8 mouse cellular contexts compared by ENCODE assay signal in the genomic region with DNA sequence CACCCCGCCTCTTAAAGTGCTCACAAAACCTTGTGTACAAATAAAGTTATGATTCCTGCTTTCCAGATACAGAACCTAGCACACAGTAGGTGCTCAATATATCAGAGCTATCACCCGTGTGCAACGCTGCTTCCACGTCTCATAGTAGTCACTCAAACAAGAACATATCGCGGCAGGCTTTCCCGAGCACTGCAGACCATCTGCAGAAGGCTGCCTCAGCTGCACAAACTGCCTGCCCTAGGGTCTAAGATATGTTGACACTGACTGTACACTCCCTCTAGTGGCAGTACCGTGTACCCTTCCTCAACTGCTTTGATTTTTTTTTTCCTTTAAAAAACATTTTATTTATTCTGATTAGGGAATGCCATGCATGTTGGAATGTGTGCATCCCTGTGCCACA. TPM values are rescaled to one million over a fixed set of nuclear protein-coding genes. Genes with fewer than 3 reads are reported as not detected.
DNase-seq lines count a peak whose midpoint lies in the region; ATAC-seq lines count a peak whose summit lies in the region.

No protein-coding gene starts in this region.

- ATAC-seq in erythroblast, adult 5-6 weeks (replicated peaks; ENCODE audit: low FRiP score, poor library complexity, severe bottlenecking) = no peak

- peak; percentile 56 for DNase-seq in adrenal gland, postnatal 14 days
- DNase-seq in adrenal gland, postnatal 4 days (ENCODE audit: low spot score in 2 of 2) = no peak
- peak; percentile 29 for DNase-seq in urinary bladder, postnatal 14 days (ENCODE audit: low spot score)
- no peak for DNase-seq in urinary bladder, postnatal 4 days (ENCODE audit: low spot score in 2 of 2)
- DNase-seq in heart, adult 9 months (ENCODE audit: low spot score in 2 of 2) = peak; percentile 36 to 46
- DNase-seq in kidney, postnatal 4 days = peak; percentile 45 to 61
- DNase-seq in retina, embryonic 14.5 days (ENCODE audit: low spot score) = peak; percentile 85

RNA-seq across cellular contexts. Expression of gene Arntl, which starts 40.2 kb away (rescaled TPM):
- total RNA-seq in adrenal gland, postnatal 14 days (2021) = 30.6 and 41.6 TPM in 2 replicates
- total RNA-seq in adrenal gland, postnatal 4 days (2021) = 10 to 100 TPM; 27.1 to 31.5 TPM
- total RNA-seq in erythroblast, adult 5-6 weeks (2015; ENCODE audit: low replicate concordance) = 0.38 and 5.0 TPM in 2 replicates
- total RNA-seq in erythroblast, adult 5-6 weeks (2017; ENCODE audit: low replicate concordance) = 1.5 and 2.5 TPM in 2 replicates

Comparison
In these comparisons a context has a peak if more than half of its experiments do, and no peak if none do; other contexts are left out.
1. DNase-seq: peak in adrenal gland, postnatal 14 days (single experiment), urinary bladder, postnatal 14 days (single experiment), heart, adult 9 months (2 of 2), kidney, postnatal 4 days (2 of 2) and retina, embryonic 14.5 days (single experiment); none in adrenal gland, postnatal 4 days (0 of 2) and urinary bladder, postnatal 4 days (0 of 2).